Mouse (Mus musculus) kidney, postnatal 0 days (tissue): ENCODE data around the gene Rpl22. TPM values are rescaled to one million over a fixed set of nuclear protein-coding genes. Genes with fewer than 3 reads are reported as not detected.

Experiments used
- ATAC-seq: fragments of 200-750 bp; cut with Nextera tagmentation; replicated peaks from 2 replicates; pipeline ENCODE4 v1.8.0; 2017; ENCODE audit warnings: low read depth, moderate number of reproducible peaks, moderate TSS enrichment, moderate library complexity; ENCODE audit not compliant: low FRiP score
- DNase-seq: peaks from one replicate; pipeline ENCODE4 v3.0.0-alpha.2; 2016; ENCODE audit warnings: low spot score
- H3K27ac ChIP-seq: fragments of 300-500 bp; sonication (generic); 2 replicates; pipeline ENCODE4 v1.5.1; 2014; ENCODE audit warnings: mild to moderate bottlenecking
- H3K27me3 ChIP-seq: fragments of 300-500 bp; sonication (generic); 2 replicates; pipeline ENCODE4 v1.6.1; 2014; ENCODE audit warnings: low read length, mixed read lengths; ENCODE audit not compliant: insufficient read depth
- H3K36me3 ChIP-seq: fragments of 300-500 bp; sonication (generic); 2 replicates; pipeline ENCODE4 v1.6.1; 2014; ENCODE audit warnings: low read length, mixed read lengths; ENCODE audit not compliant: insufficient read depth
- H3K4me1 ChIP-seq: fragments of 300-500 bp; sonication (generic); replicated peaks from 2 replicates; pipeline ENCODE4 v1.6.1; 2014; ENCODE audit warnings: antibody characterized with exemption, low read length, mixed read lengths; ENCODE audit not compliant: insufficient read depth
- H3K4me2 ChIP-seq: fragments of 300-500 bp; sonication (generic); 2 replicates; pipeline ENCODE4 v1.6.1; 2014; ENCODE audit warnings: mild to moderate bottlenecking, low read length, moderate library complexity, mixed read lengths
- H3K4me3 ChIP-seq: fragments of 300-500 bp; sonication (generic); replicated peaks from 2 replicates; pipeline ENCODE4 v1.5.1; 2014; ENCODE audit warnings: low read depth, low read length
- H3K9ac ChIP-seq: fragments of 300-500 bp; sonication (generic); 2 replicates; pipeline ENCODE4 v1.6.1; 2014; ENCODE audit warnings: low read depth, low read length
- H3K9me3 ChIP-seq: fragments of 300-500 bp; sonication (generic); replicated peaks from 2 replicates; pipeline ENCODE4 v1.6.1; 2016; ENCODE audit warnings: low read length, inconsistent platforms, mixed read lengths
- CTCF ChIP-seq: IDR thresholded peaks from 2 replicates; pipeline ENCODE4 v1.5.1; 2016; ENCODE audit warnings: antibody characterized with exemption, low read depth, mild to moderate bottlenecking, moderate library complexity
- WGBS: fragments of 180-500 bp; shearing (Covaris S2); extraction: QIAGEN DNeasy Blood & Tissue Kit; methylation state at CpG from one replicate; pipeline ENCODE4 v1.1.7; 2014; 5-methylcytosine and 5-hydroxymethylcytosine counted together
- polyA plus RNA-seq: library from polyadenylated mRNA; unstranded; fragments of >200 nt; fragmentation: Nextera tagmentation; extraction: Ambion mirVana; gene quantifications from 2 replicates; pipeline ENCODE4 v1.2.1, GENCODE M21; 2015

Gene Rpl22
- polyA plus RNA-seq, 1 experiment from 2014 or later: 527 TPM

DNA sequence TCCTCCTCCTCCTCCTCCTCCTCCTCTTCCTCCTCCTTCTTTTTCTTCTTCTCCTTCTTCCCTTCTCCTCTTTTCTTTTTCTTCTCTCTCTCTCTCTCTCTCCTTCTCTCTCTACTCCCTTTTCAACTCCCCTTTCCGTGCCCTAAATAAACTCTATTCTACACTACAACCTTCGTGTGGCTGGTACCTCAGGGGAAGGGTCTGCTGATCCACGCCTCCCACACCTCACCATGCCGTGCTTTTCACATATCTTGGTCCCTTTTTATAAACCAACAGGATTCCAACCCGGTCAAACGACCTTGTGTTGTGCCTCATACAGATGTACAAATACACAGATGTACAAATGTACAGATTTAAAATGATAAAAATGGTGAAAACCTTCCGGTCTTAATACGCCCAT is 29.2 kb upstream of the Rpl22 start:
- Histone ChIP-seq H3K4me1 (peaks cover 21% of the 10 kb centered on the region), H3K4me2 (peak overlapping the region; percentile 56), H3K9ac (peak overlapping the region; percentile 39; the same call in 1 of the 2 replicates), H3K36me3 (0 out of 2 replicates have a peak, but pooled peaks cover 8% of the 10 kb centered on the region), H3K27ac (peak overlapping the region; percentile 57), H3K4me3 (peak overlapping the region; percentile 90), H3K27me3 (peaks cover 7% of the 10 kb centered on the region), H3K9me3 (no peaks in the 10 kb centered on the region)
- 14% methylated on average over 8 of the region's 8 CpGs for WGBS
- ATAC-seq: no peak
- TF ChIP-seq CTCF: no peak
- DNase-seq: no peak

DNA sequence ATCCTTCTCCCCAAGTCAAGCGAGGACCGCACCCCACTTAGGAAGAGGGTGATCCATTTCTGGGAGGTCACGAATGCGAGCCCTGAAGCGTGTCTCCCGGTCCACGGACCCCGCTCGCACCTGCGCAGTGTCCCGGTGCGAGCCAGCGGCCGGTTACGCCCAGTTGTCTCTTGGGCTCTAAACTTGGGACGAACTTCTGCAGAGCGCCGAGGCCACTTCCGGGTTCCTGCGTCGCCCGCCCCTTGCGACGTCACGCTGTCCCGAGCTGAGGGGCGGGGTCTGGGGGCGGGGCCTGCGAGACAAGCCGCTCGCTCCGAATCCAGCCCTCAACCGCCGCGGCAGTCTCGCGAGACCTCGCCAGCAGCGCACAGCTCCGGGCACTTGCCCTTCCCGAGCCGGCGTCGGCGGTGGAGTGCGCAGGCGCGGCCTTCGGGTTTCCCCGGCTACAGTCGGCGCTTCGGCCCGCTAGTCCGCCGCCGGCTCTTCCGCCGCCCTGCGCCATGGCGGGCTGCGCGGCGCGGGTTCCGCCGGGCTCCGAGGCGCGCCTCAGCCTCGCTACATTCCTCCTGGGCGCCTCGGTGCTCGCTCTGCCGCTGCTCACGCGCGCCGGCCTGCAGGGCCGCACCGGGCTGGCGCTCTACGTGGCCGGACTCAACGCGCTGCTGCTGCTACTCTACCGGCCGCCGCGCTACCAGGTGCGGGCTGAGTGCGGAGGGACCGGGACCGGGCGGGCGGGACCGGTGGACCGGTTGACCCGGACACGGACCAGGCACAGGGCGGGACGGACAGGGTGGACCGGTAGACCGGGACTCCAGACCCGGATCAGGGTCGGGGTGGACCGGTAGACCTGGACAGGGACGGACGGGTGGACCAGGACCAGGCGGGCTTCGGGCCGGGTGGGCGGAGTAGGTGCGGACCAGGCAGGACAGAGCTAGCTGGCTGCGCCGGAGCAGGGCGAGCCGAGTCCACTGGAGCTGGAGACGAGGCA is 28.4 kb upstream of the Rpl22 start, which contains the start of gene Icmt:
TSS of gene Icmt (plus strand) at position 354 of the 988 bp plus-strand sequence.
- Histone ChIP-seq H3K9ac (peak within 1 kb of the TSS; percentile 95), H3K36me3 (0 out of 2 replicates have a peak, but pooled peaks cover 10% of the 10 kb centered on the region)
- no peak for TF ChIP-seq CTCF

DNA sequence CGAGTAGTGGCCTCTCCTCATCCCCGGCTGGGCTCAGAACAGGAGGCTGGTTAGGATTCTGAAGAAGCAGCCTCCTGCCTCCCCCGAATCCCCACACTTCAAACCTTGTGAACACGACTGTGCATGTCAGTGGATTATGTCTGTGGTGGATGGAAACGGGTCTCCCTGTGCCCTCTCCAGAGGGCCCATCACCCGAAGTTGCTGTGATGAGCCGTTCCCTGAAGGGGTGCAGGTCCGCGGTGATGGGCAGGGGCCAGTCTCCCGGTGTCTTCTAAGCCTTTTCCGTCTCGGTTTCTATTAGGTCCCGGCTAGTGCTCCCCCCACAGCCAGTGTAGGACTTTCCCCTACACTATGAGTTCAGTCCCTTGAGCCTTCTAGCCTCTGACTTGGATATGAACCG is 26.7 kb upstream of the Rpl22 start:
- peaks cover 16% of the 10 kb centered on the region for H3K4me1 ChIP-seq
- no peaks in the 10 kb centered on the region for H3K9me3 ChIP-seq
- H3K9ac ChIP-seq: peak overlapping the region; percentile 35; the same call in 1 of the 2 replicates
- no peaks in the 10 kb centered on the region for H3K27me3 ChIP-seq
- H3K4me2 ChIP-seq: 0 out of 2 replicates have a peak overlapping the region, but pooled peaks have one; percentile 97
- no peak overlapping the region for H3K4me3 ChIP-seq
- no peak for ATAC-seq
- no peak for TF ChIP-seq CTCF
- H3K27ac ChIP-seq: no peak overlapping the region
- H3K36me3 ChIP-seq: peaks cover 14% of the 10 kb centered on the region; the same call in 1 of the 2 replicates
- WGBS: 87% methylated on average over 14 of the region's 14 CpGs
- DNase-seq: no peak

More for the DNA sequence above, 28.4 kb upstream of the Rpl22 start, which contains the start of gene Icmt:
- peak within 1 kb of the TSS; percentile 97 for H3K4me2 ChIP-seq
- no peaks in the 10 kb centered on the region for H3K9me3 ChIP-seq
- ATAC-seq (peak; percentile 93), DNase-seq (peak; percentile 98)
- H3K27me3 ChIP-seq: no peaks in the 10 kb centered on the region
- peaks cover 21% of the 10 kb centered on the region for H3K4me1 ChIP-seq
- under 1% methylated on average over 119 of the region's 119 CpGs for WGBS
- H3K27ac ChIP-seq: peak within 1 kb of the TSS; percentile 88
- H3K4me3 ChIP-seq: peak within 1 kb of the TSS; percentile 90

DNA sequence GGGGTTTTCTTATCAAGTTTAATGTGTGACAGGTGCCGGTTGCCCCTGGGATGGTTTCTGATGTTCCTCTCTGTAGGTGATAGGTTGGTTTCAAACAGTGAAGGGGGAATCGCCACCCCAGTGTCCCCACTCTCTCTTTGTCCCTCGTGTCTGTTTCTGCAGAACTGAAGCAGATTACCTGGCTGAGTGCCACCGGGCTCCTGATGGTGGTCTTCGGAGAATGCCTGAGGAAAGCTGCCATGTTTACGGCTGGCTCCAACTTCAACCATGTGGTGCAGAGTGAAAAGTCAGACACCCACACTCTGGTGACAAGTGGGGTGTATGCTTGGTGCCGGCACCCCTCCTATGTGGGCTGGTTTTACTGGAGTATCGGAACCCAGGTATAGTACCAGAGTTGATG is 25.2 kb upstream of the Rpl22 start:
- Histone ChIP-seq H3K9ac (no peak overlapping the region), H3K4me3 (no peak overlapping the region), H3K4me1 (peaks cover 16% of the 10 kb centered on the region), H3K36me3 (peaks cover 21% of the 10 kb centered on the region; the same call in 1 of the 2 replicates), H3K27me3 (no peaks in the 10 kb centered on the region), H3K27ac (no peak overlapping the region), H3K9me3 (no peaks in the 10 kb centered on the region), H3K4me2 (no peak overlapping the region)
- no peak for ATAC-seq
- DNase-seq: no peak
- 91% methylated on average over 8 of the region's 8 CpGs for WGBS
- TF ChIP-seq CTCF: no peak

DNA sequence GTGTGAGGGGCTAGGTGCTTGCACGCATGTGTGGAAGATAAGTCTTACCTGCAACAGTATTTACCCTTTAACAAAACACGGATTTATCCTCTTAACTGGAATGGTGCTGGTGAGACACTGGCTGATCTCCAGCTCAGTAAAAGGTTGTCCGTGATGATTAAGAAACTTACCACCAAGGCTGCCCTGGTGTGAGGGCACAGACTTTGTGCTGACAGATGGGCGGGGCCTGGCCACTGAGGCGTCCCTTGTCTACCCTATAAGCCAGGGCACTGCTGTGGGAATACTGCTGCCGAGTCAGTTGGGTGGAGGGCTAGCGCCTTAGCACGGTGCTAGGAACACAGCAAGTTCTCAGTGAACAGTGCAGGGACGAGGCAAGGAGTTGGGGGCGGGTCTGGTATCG is 23.5 kb upstream of the Rpl22 start:
- Histone ChIP-seq H3K9ac (no peak overlapping the region), H3K27ac (no peak overlapping the region; the same call in 1 of the 2 replicates), H3K4me1 (peaks cover 14% of the 10 kb centered on the region), H3K27me3 (no peaks in the 10 kb centered on the region), H3K4me3 (no peak overlapping the region), H3K36me3 (peaks cover 21% of the 10 kb centered on the region; the same call in 1 of the 2 replicates), H3K4me2 (no peak overlapping the region), H3K9me3 (no peaks in the 10 kb centered on the region)
- TF ChIP-seq CTCF: no peak
- ATAC-seq (no peak), DNase-seq (no peak)
- WGBS: 64% methylated on average over 11 of the region's 11 CpGs

DNA sequence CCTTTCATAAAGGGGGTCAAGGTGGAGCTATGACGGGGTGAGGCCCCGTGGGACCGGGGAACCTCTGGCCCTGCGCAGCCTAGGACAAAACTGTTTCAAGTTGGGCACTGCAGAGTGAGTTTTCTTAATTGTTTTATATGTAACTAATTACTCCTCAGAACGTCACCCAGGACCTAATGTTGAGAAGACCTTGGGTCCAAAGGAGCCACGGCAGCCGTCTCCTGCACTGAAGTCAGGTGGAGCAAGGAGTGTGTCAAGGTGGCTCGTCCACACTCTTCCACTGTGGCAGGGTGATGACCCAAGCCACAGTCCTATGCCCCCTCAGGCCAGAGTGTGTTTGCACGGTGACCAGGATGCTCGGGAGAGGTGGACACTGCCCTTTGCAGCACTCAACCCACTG is 22.4 kb upstream of the Rpl22 start:
- peak; percentile 77 for ATAC-seq

More for the DNA sequence above, 22.4 kb upstream of the Rpl22 start:
- Histone ChIP-seq H3K27me3 (no peaks in the 10 kb centered on the region), H3K4me2 (no peak overlapping the region), H3K9ac (no peak overlapping the region), H3K4me1 (peaks cover 8% of the 10 kb centered on the region), H3K36me3 (peaks cover 21% of the 10 kb centered on the region; the same call in 1 of the 2 replicates), H3K9me3 (no peaks in the 10 kb centered on the region), H3K4me3 (no peak overlapping the region), H3K27ac (no peak overlapping the region)
- 73% methylated on average over 10 of the region's 10 CpGs for WGBS
- no peak for DNase-seq
- no peak for TF ChIP-seq CTCF
